Mouse (Mus musculus) liver, embryonic 14.5 days (tissue): Measurements from ENCODE around the gene Mrps6.

Source experiments
- CTCF ChIP-seq: IDR thresholded peaks from 2 replicates; pipeline ENCODE4 v1.5.1; 2016; ENCODE audit warnings: antibody characterized with exemption, low read depth, control low read depth
- EP300 ChIP-seq: IDR thresholded peaks from 2 replicates; pipeline ENCODE4 v1.6.1; 2016; ENCODE audit warnings: antibody characterized with exemption, low read depth

GRCm38 (mm10) chr16:92009586-92009985 is 48.5 kb upstream of the Mrps6 start:
- TF ChIP-seq CTCF, result no peak
- no peak for TF ChIP-seq EP300
